Mouse (Mus musculus) hindbrain, embryonic 12.5 days (tissue): ENCODE results near the gene Pla2g7. TPM values are rescaled to one million over a fixed set of nuclear protein-coding genes. Genes with fewer than 3 reads are reported as not detected.

Experiments used
- ATAC-seq: fragments of 200-750 bp; cut with Nextera tagmentation; 2 replicates; pipeline ENCODE4 v1.8.0; 2017; ENCODE audit warnings: moderate TSS enrichment; ENCODE audit not compliant: low FRiP score
- H3K27ac ChIP-seq: fragments of 300-500 bp; sonication (generic); 2 replicates; pipeline ENCODE4 v1.5.1; 2016; ENCODE audit warnings: mild to moderate bottlenecking
- H3K27me3 ChIP-seq: fragments of 300-500 bp; sonication (generic); 2 replicates; pipeline ENCODE4 v1.6.1; 2016; ENCODE audit warnings: mild to moderate bottlenecking
- H3K36me3 ChIP-seq: fragments of 300-500 bp; sonication (generic); 2 replicates; pipeline ENCODE4 v1.6.1; 2016; ENCODE audit warnings: mild to moderate bottlenecking
- H3K4me1 ChIP-seq: fragments of 300-500 bp; sonication (generic); 2 replicates; pipeline ENCODE4 v1.6.1; 2016
- H3K4me2 ChIP-seq: fragments of 300-500 bp; sonication (generic); replicated peaks from 2 replicates; pipeline ENCODE4 v1.6.1; 2016; ENCODE audit warnings: mild to moderate bottlenecking
- H3K4me3 ChIP-seq: fragments of 300-500 bp; sonication (generic); 2 replicates; pipeline ENCODE4 v1.5.1; 2016; ENCODE audit warnings: mild to moderate bottlenecking
- H3K9ac ChIP-seq: fragments of 300-500 bp; sonication (generic); 2 replicates; pipeline ENCODE4 v1.6.1; 2016; ENCODE audit warnings: mild to moderate bottlenecking, moderate library complexity
- H3K9me3 ChIP-seq: fragments of 300-500 bp; sonication (generic); replicated peaks from 2 replicates; pipeline ENCODE4 v1.6.1; 2016; ENCODE audit warnings: mild to moderate bottlenecking
- WGBS: fragments of 180-500 bp; shearing (Covaris S2); methylation state at CpG from one replicate; pipeline ENCODE4 v1.1.7; 2016; 5-methylcytosine and 5-hydroxymethylcytosine counted together
- polyA plus RNA-seq: library from polyadenylated mRNA; unstranded; fragments of >200 nt; fragmentation: Nextera tagmentation; extraction: Ambion mirVana; gene quantifications from 2 replicates; pipeline ENCODE4 v1.2.1, GENCODE M21; 2016

The Pla2g7 gene
- polyA plus RNA-seq, 1 experiment from 2014 or later: 21.0 TPM

DNA sequence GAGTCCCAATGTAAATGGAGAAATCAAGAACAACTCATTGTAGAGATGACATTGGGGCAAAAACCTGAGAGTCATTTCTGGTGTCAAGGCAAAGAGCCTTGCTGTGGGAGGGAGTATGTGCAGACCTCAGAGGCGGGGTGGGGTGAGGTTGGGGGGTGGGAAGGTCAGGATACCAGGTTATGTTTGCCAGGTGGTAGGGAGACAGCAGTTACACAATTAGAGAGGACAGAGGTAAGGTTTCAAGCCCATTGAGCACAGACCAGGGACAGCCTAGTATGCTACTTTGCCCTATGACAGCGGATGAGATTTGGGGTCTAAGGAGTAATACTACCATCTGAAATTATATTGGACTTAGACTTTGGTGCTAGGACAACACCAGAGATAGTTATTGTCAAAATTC is 19.4 kb downstream of the Pla2g7 start:
- Histone ChIP-seq H3K36me3 (no peaks in the 10 kb centered on the region), H3K9me3 (no peaks in the 10 kb centered on the region), H3K4me2 (no peak overlapping the region), H3K4me1 (0 out of 2 replicates have a peak, but pooled peaks cover 2% of the 10 kb centered on the region), H3K27ac (no peak overlapping the region), H3K9ac (no peak overlapping the region), H3K27me3 (no peaks in the 10 kb centered on the region), H3K4me3 (no peak overlapping the region)
- 82% methylated on average over 2 of the region's 2 CpGs for whole genome bisulfite sequencing
- ATAC-seq: no peak

DNA sequence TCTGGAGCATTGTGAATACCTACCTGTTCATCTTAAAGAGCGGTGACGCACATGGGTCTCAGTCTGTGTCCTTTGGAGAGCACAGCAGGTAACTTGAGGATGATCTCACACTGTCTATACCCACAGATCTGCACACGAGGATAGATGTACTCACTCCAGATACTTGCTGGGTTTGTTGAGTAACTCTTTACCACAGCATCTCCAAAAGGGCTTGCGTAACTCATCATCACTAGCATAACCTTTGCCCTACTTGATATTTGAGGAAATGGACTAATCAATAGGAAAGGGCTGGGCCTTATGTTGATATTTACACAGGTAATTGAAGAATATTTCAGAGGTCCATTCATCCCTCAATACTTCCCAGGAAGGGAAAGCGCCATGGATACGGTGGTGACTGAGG is 21.9 kb downstream of the Pla2g7 start:
- H3K27me3 ChIP-seq: no peaks in the 10 kb centered on the region
- H3K36me3 ChIP-seq: no peaks in the 10 kb centered on the region
- no peak overlapping the region for H3K4me2 ChIP-seq
- no peak overlapping the region for H3K9ac ChIP-seq
- no peak for ATAC-seq
- no peak overlapping the region for H3K4me3 ChIP-seq
- no peaks in the 10 kb centered on the region for H3K4me1 ChIP-seq
- no peak overlapping the region for H3K27ac ChIP-seq
- H3K9me3 ChIP-seq: no peaks in the 10 kb centered on the region
- 93% methylated on average over 6 of the region's 6 CpGs for WGBS

- Histone ChIP-seq H3K27ac (no peak overlapping the region), H3K4me1 (no peaks in the 10 kb centered on the region), H3K27me3 (no peaks in the 10 kb centered on the region), H3K36me3 (no peaks in the 10 kb centered on the region), H3K9me3 (no peaks in the 10 kb centered on the region), H3K9ac (no peak overlapping the region), H3K4me2 (no peak overlapping the region), H3K4me3 (no peak overlapping the region)
- ATAC-seq: no peak
- WGBS: 81% methylated on average over 5 of the region's 5 CpGs
These were observed 22.6 kb downstream of the Pla2g7 start for GRCm38 (mm10) chr17:43590531-43590930.

- H3K4me1 ChIP-seq: no peaks in the 10 kb centered on the region
- ATAC-seq: no peak
- H3K27ac ChIP-seq: no peak overlapping the region
- H3K9ac ChIP-seq: no peak overlapping the region
- no peak overlapping the region for H3K4me2 ChIP-seq
- no peaks in the 10 kb centered on the region for H3K36me3 ChIP-seq
- 90% methylated on average over 21 of the region's 21 CpGs for WGBS
- no peaks in the 10 kb centered on the region for H3K9me3 ChIP-seq
- H3K4me3 ChIP-seq: no peak overlapping the region
- no peaks in the 10 kb centered on the region for H3K27me3 ChIP-seq
These were observed 24.7 kb downstream of the Pla2g7 start for GRCm38 (mm10) chr17:43592296-43593291.

DNA sequence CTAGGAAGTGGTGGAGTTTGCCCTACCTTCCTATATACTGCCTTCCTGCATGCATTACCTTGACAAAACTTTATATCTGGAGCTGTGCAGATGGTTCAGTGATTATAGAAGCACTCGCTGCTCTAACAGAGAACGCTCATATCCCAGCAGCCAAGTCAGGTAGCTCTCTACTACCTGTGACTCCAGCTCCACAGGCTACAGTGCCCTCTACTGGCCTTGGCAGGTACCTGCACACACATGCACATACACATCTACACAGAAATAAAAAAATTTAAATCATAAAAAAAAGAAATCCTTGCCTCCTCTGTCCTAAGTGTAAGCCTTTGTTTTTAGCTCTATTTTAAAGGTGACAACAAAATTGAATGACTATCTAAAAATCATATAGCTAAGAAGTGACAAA is 29.8 kb downstream of the Pla2g7 start:
- no peaks in the 10 kb centered on the region for H3K36me3 ChIP-seq
- 96% methylated on average over 2 of the region's 2 CpGs for WGBS
- H3K27ac ChIP-seq: no peak overlapping the region
- H3K27me3 ChIP-seq: no peaks in the 10 kb centered on the region
- ATAC-seq: no peak
- H3K4me3 ChIP-seq: no peak overlapping the region
- no peak overlapping the region for H3K4me2 ChIP-seq
- H3K4me1 ChIP-seq: no peaks in the 10 kb centered on the region
- no peaks in the 10 kb centered on the region for H3K9me3 ChIP-seq
- H3K9ac ChIP-seq: no peak overlapping the region

DNA sequence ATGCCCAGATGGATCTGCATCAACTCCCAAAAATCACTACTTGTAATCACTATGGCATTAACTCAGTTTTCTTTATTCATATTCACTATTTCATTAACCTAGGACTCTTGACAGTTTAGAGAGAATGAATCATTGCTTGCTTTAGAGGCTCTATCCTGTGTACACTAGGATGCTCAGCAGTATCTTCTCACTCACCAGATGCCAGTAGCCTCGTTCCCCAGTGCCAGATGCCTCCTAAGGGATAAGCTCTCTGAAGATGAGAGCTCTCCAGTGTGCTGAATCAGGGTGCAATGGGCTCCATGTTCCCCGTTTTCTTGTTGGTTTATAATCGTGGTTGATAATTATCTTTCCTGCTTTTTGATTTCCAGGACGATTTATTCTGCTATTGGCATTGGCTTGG is 30.8 kb downstream of the Pla2g7 start:
- H3K4me2 ChIP-seq: no peak overlapping the region
- H3K27me3 ChIP-seq: no peaks in the 10 kb centered on the region
- H3K27ac ChIP-seq: no peak overlapping the region
- no peak overlapping the region for H3K4me3 ChIP-seq
- H3K9ac ChIP-seq: no peak overlapping the region
- no peaks in the 10 kb centered on the region for H3K4me1 ChIP-seq
- H3K36me3 ChIP-seq: no peaks in the 10 kb centered on the region
- H3K9me3 ChIP-seq: no peaks in the 10 kb centered on the region
- 78% methylated on average over 4 of the region's 4 CpGs for WGBS
- ATAC-seq: no peak

DNA sequence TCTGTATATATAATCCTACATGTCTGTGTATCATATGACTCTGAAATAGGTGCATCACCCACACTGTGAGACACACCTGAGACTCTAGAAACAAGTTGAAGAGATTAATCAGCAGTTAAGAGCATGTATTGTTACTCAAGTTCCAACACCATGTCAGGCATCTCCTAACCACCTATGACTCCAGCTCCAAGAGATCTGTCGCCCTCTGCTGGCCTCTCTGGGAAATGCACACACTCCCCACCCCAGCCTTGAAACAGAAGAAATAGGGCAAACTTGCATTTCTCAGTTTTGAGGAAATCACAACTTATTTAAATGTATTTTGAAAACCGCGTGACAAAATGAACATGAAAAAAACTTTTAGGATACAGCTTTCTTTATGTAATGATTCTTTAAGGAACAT is 38.8 kb downstream of the Pla2g7 start:
- ATAC-seq: 0 out of 2 replicates have a peak, but pooled peaks have one; percentile 16
- Histone ChIP-seq H3K9me3 (no peaks in the 10 kb centered on the region), H3K36me3 (no peaks in the 10 kb centered on the region), H3K4me3 (no peak overlapping the region), H3K27ac (no peak overlapping the region), H3K27me3 (no peaks in the 10 kb centered on the region), H3K4me2 (no peak overlapping the region), H3K4me1 (no peaks in the 10 kb centered on the region), H3K9ac (no peak overlapping the region)
- 17% methylated on average over 3 of the region's 3 CpGs for whole genome bisulfite sequencing

DNA sequence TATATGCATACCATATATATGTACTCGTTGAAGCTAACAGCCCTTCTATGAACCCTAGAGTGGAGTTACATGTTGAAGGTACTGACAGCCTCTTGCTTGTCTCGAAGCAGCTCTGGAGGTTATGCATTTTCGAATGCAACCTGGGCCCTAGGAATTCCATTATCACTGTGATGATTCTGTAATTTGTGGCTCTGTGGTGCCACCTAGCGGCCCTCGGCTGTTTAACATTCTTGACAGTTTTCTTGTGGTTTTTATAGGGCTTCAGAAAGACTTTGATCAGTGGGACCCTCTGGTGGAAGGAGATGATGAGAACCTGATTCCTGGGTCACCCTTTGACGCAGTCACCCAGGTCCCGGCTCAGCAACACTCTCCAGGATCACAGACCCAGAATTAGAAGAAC is 43.7 kb downstream of the Pla2g7 start:
- H3K9ac ChIP-seq: no peak overlapping the region
- peak; percentile 48; the same call in 1 of the 2 replicates for ATAC-seq
- H3K9me3 ChIP-seq: no peaks in the 10 kb centered on the region
- H3K27ac ChIP-seq: no peak overlapping the region
- H3K36me3 ChIP-seq: no peaks in the 10 kb centered on the region
- H3K4me1 ChIP-seq: 0 out of 2 replicates have a peak, but pooled peaks cover 6% of the 10 kb centered on the region
- 23% methylated on average over 7 of the region's 7 CpGs for WGBS
- no peak overlapping the region for H3K4me3 ChIP-seq
- no peaks in the 10 kb centered on the region for H3K27me3 ChIP-seq
- no peak overlapping the region for H3K4me2 ChIP-seq

GRCm38 (mm10) chr17:43612221-43612620 is 44.3 kb downstream of the Pla2g7 start:
- H3K27me3 ChIP-seq: no peaks in the 10 kb centered on the region
- 84% methylated on average over 3 of the region's 3 CpGs for WGBS
- no peak for ATAC-seq
- H3K4me3 ChIP-seq: no peak overlapping the region
- 0 out of 2 replicates have a peak, but pooled peaks cover 6% of the 10 kb centered on the region for H3K4me1 ChIP-seq
- no peaks in the 10 kb centered on the region for H3K9me3 ChIP-seq
- H3K4me2 ChIP-seq: no peak overlapping the region
- no peak overlapping the region for H3K9ac ChIP-seq
- no peaks in the 10 kb centered on the region for H3K36me3 ChIP-seq
- no peak overlapping the region for H3K27ac ChIP-seq

GRCm38 (mm10) chr17:43619156-43619555 is 51.3 kb downstream of the Pla2g7 start:
- Histone ChIP-seq H3K27ac (no peak overlapping the region), H3K4me3 (no peak overlapping the region), H3K4me1 (0 out of 2 replicates have a peak, but pooled peaks cover 6% of the 10 kb centered on the region), H3K27me3 (no peaks in the 10 kb centered on the region), H3K9ac (no peak overlapping the region), H3K9me3 (no peaks in the 10 kb centered on the region), H3K36me3 (no peaks in the 10 kb centered on the region), H3K4me2 (no peak overlapping the region)
- no peak for ATAC-seq
- 90% methylated on average over 9 of the region's 9 CpGs for WGBS

GRCm38 (mm10) chr17:43622076-43622475 is 54.2 kb downstream of the Pla2g7 start:
- H3K9me3 ChIP-seq: no peaks in the 10 kb centered on the region
- H3K27me3 ChIP-seq: no peaks in the 10 kb centered on the region
- no peak overlapping the region for H3K9ac ChIP-seq
- WGBS: 91% methylated on average over 10 of the region's 10 CpGs
- no peak overlapping the region for H3K4me2 ChIP-seq
- H3K36me3 ChIP-seq: no peaks in the 10 kb centered on the region
- no peak overlapping the region for H3K4me3 ChIP-seq
- H3K27ac ChIP-seq: no peak overlapping the region
- no peak for ATAC-seq
- H3K4me1 ChIP-seq: no peaks in the 10 kb centered on the region

DNA sequence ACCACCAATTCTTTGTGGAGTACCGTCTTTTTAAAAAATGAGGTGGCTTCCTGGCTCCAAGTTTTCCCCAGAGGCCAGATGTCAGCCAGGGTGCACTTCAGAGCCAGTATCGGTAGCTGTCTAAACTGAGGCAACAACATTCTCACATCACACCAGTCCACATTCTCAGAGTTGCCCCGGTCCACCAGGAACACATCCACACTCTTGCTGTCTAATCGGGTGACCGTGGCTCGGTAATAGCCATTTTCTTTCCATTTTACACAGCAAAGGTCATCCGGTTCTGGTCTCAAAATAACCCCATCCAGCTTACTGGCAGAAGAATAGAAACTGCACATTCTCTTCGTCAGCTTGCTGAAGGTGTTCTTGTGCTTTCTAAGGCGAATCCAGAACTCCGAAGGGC is 60.3 kb downstream of the Pla2g7 start:
- no peaks in the 10 kb centered on the region for H3K9me3 ChIP-seq
- no peak for ATAC-seq
- WGBS: 93% methylated on average over 10 of the region's 10 CpGs
- no peak overlapping the region for H3K27ac ChIP-seq
- no peak overlapping the region for H3K9ac ChIP-seq
- peaks cover 13% of the 10 kb centered on the region for H3K4me1 ChIP-seq
- H3K27me3 ChIP-seq: peaks cover 41% of the 10 kb centered on the region
- H3K4me2 ChIP-seq: no peak overlapping the region
- no peaks in the 10 kb centered on the region for H3K36me3 ChIP-seq
- H3K4me3 ChIP-seq: no peak overlapping the region

DNA sequence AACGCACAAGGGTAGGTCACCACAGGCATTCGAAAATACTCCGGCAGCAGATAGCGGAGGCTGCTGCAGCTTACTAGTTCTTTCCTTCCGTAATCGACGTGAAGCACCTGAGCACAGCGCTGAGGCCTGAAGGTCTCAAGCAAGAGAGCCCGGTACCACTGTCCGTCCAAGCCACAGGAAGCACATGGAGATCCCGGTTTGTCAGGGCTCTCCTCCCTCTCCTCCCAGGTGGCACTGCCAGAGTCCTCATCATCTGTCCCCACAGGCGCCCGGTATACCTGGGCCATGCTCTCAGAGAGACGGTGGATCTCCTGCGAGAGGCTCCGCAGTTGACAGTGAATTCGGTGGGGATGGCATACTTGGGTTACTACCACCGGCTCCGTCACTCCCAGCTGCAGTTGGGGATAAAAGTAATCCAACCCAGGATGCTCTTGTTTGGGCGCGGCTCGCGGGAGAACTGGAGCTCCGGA is 61.2 kb downstream of the Pla2g7 start:
- Histone ChIP-seq H3K9me3 (no peaks in the 10 kb centered on the region), H3K4me2 (peak overlapping the region; percentile 76), H3K4me1 (peaks cover 13% of the 10 kb centered on the region), H3K27me3 (peaks cover 41% of the 10 kb centered on the region), H3K27ac (no peak overlapping the region), H3K9ac (no peak overlapping the region), H3K36me3 (no peaks in the 10 kb centered on the region), H3K4me3 (peak overlapping the region; percentile 42)
- WGBS: 24% methylated on average over 24 of the region's 24 CpGs
- ATAC-seq: no peak
